Mouse (Mus musculus) lung, adult 2 months (tissue): Measurements from ENCODE around the gene Thada. TPM values are rescaled to one million over a fixed set of nuclear protein-coding genes. Genes with fewer than 3 reads are reported as not detected.

Source experiments
- DNase-seq: peaks from one replicate; pipeline ENCODE4 v3.0.0; 2022
- H3K4me1 ChIP-seq: fragments of 200-500 bp; 2 replicates; pipeline ENCODE4 v1.6.1; 2011; ENCODE audit warnings: low read length; ENCODE audit not compliant: control insufficient read depth, insufficient read depth
- H3K4me3 ChIP-seq: fragments of 200-500 bp; replicated peaks from 2 replicates; pipeline ENCODE3; 2011; ENCODE audit warnings: low read depth, mild to moderate bottlenecking, control low read depth, low read length; ENCODE audit errors: extremely low read depth
- CTCF ChIP-seq: fragments of 200-500 bp; IDR thresholded peaks from 2 replicates; pipeline ENCODE4 v1.5.1; 2011; ENCODE audit warnings: mild to moderate bottlenecking, low read length, control low read depth; ENCODE audit not compliant: insufficient read depth
- POLR2A ChIP-seq: fragments of 200-500 bp; IDR thresholded peaks from 2 replicates; pipeline ENCODE4 v1.6.1; 2011; ENCODE audit warnings: low read depth, mild to moderate bottlenecking, control low read depth, low read length, borderline replicate concordance; ENCODE audit errors: extremely low read depth
- WGBS: fragments of 180-500 bp; shearing (Covaris S2); methylation state at CpG from one replicate; pipeline ENCODE4 v1.1.7; 2018; 5-methylcytosine and 5-hydroxymethylcytosine counted together
- polyA plus RNA-seq: library from polyadenylated mRNA; depleted of rRNA; stranded (reverse); fragments of >200 nt; gene quantifications from 2 replicates; pipeline ENCODE4 v1.2.3, GENCODE M21; 2012

Gene Thada
- polyA plus RNA-seq, 1 experiment, result 12.8 TPM

DNA sequence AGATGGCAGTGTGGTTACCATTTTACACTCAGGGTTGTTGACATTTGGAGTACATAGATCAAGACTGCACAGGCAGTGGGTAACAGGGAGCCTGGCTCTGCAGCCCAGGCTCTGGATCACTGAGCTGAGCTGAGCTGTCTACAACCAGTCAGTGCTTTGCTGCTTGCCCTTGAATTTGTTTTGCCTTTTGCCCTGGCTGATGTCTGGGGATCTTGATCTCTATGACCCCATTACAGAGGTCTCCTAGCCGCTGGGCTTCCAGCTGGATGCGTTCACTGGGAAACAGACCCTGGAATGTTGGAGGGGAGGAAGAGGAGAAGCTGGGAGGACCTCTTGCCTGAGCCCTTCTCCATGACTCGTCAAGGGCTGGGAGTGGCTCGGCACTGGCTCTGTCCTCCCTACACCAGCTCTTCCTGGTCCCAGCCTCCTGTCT, 268.1 kb downstream of the Thada start:
- H3K4me3 ChIP-seq, result no peak overlapping the region
- H3K4me1 ChIP-seq, result no peaks in the 10 kb centered on the region
- WGBS, result 54% methylated on average over 4 of the region's 4 CpGs
- no peak for DNase-seq
- TF ChIP-seq CTCF (no peak), POLR2A (no peak)

DNA sequence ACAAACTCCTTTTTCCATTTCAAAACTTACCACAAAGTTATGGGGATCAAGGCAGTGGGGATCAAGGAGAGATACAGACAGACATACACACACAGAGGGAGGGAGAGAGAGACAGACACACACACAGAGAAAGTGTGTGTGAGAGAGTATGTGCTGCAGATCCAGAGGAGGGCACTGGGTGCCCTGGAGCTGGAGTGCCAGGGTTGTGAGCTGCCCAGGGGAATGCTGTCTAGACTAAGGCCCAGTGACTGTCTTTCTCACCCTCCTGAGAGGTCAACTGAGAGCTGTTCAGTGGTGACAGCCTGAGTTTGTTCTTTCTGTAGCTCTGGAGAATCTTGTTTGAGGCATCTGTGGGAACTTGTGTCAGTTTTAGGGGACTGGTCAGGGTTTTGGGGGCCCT, 269.7 kb downstream of the Thada start:
- Histone ChIP-seq H3K4me1 (no peaks in the 10 kb centered on the region), H3K4me3 (no peak overlapping the region)
- DNase-seq, result no peak
- TF ChIP-seq CTCF (no peak), POLR2A (no peak)

DNA sequence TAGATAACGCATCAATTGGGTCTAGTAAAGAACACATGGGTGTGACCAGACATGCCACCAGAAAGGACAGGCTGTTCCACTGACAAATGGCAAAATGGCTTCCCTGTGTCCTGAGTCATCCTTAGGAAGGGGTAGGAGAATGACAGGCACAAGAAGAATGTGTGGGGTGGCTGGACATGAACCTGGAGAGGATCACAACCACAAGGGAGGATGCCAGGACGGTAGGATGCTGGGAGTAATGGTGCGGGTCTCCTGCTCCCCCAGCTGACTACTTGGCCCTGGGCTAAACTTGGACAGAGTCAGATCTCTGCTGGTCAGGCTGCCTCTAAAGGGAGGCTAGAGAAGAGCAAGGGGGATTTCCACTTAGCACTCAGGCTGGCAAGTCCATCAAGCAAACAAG, 270.2 kb downstream of the Thada start:
- 82% methylated on average over 3 of the region's 3 CpGs for WGBS
- TF ChIP-seq POLR2A (no peak), CTCF (no peak)
- Histone ChIP-seq H3K4me3 (no peak overlapping the region), H3K4me1 (no peaks in the 10 kb centered on the region)
- DNase-seq, result no peak

- TF ChIP-seq POLR2A, result no peak
- no peak for TF ChIP-seq CTCF
- no peak for DNase-seq
- Histone ChIP-seq H3K4me3 (no peak overlapping the region), H3K4me1 (0 out of 2 replicates have a peak, but pooled peaks cover 3% of the 10 kb centered on the region)
- 44% methylated on average over 4 of the region's 4 CpGs for WGBS
These were observed 271.0 kb downstream of the Thada start for GRCm38 (mm10) chr17:84195003-84195395.

- no peak for TF ChIP-seq CTCF
- TF ChIP-seq POLR2A, result no peak
- DNase-seq, result no peak
- WGBS, result 73% methylated on average over 4 of the region's 4 CpGs
- no peak overlapping the region for H3K4me3 ChIP-seq
- 0 out of 2 replicates have a peak, but pooled peaks cover 3% of the 10 kb centered on the region for H3K4me1 ChIP-seq
These were observed 271.6 kb downstream of the Thada start for GRCm38 (mm10) chr17:84194282-84195002.

DNA sequence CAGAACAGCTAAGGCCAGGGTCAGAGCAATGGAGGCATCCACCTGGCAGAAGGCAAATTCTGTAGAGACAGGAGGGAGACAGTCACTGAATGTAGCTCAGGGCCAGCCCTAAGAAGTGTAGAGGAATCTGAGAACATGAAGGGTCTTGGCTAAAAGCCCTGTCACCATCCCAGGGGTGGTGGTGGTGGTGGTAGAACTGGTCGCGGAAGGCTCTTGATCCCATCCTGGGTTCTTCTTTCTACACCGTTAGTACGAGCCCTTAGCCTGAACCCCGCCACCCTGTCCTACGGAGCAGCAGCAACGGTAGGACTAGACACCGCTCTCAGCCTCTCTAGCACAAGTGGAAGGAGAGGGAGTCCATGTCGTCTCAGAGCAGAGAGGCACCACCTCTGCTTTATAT, 272.6 kb downstream of the Thada start:
- 91% methylated on average over 9 of the region's 9 CpGs for WGBS
- Histone ChIP-seq H3K4me3 (no peak overlapping the region), H3K4me1 (peaks cover 10% of the 10 kb centered on the region)
- TF ChIP-seq CTCF, result no peak
- no peak for TF ChIP-seq POLR2A
- no peak for DNase-seq

GRCm38 (mm10) chr17:84191946-84192345, 274.1 kb downstream of the Thada start:
- no peak for DNase-seq
- 87% methylated on average over 4 of the region's 4 CpGs for WGBS

GRCm38 (mm10) chr17:84190885-84191284, 275.1 kb downstream of the Thada start:
- TF ChIP-seq POLR2A (no peak), CTCF (peak; percentile 94)
- Histone ChIP-seq H3K4me3 (no peak overlapping the region), H3K4me1 (peaks cover 10% of the 10 kb centered on the region)
- WGBS, result 15% methylated on average over 8 of the region's 8 CpGs
- DNase-seq, result peak; percentile 88

More at GRCm38 (mm10) chr17:84191946-84192345, 274.1 kb downstream of the Thada start:
- Histone ChIP-seq H3K4me3 (no peak overlapping the region), H3K4me1 (peaks cover 10% of the 10 kb centered on the region)
- TF ChIP-seq CTCF, result no peak
- no peak for TF ChIP-seq POLR2A

- TF ChIP-seq POLR2A, result no peak
- WGBS, result 60% methylated on average over 5 of the region's 5 CpGs
- peaks cover 10% of the 10 kb centered on the region for H3K4me1 ChIP-seq
- DNase-seq, result no peak
- no peak overlapping the region for H3K4me3 ChIP-seq
These were observed 276.7 kb downstream of the Thada start for GRCm38 (mm10) chr17:84189127-84189854.
